Mouse (Mus musculus) neural tube, embryonic 14.5 days (tissue): ENCODE measurements around the gene Irak1. TPM values are rescaled to one million over a fixed set of nuclear protein-coding genes. Genes with fewer than 3 reads are reported as not detected.

ENCODE experiments used
- ATAC-seq: fragments of 200-750 bp; cut with Nextera tagmentation; 2 replicates; pipeline ENCODE4 v1.8.0; 2017; ENCODE audit warnings: low read depth, mild to moderate bottlenecking, moderate TSS enrichment, moderate library complexity
- H3K27ac ChIP-seq: fragments of 300-500 bp; sonication (generic); 2 replicates; pipeline ENCODE4 v1.5.1; 2014; ENCODE audit warnings: low read depth, mild to moderate bottlenecking, control low read depth, low read length, moderate library complexity, mixed read lengths
- H3K27me3 ChIP-seq: fragments of 300-500 bp; sonication (generic); 2 replicates; pipeline ENCODE4 v1.6.1; 2014; ENCODE audit warnings: low read length; ENCODE audit not compliant: control insufficient read depth, insufficient read depth
- H3K36me3 ChIP-seq: fragments of 300-500 bp; sonication (generic); 2 replicates; pipeline ENCODE4 v1.6.1; 2014; ENCODE audit warnings: low read length, mixed read lengths; ENCODE audit not compliant: control insufficient read depth, insufficient read depth
- H3K4me1 ChIP-seq: fragments of 300-500 bp; sonication (generic); 2 replicates; pipeline ENCODE4 v1.6.1; 2014; ENCODE audit warnings: low read length; ENCODE audit not compliant: control insufficient read depth, insufficient read depth
- H3K4me2 ChIP-seq: fragments of 300-500 bp; sonication (generic); 2 replicates; pipeline ENCODE4 v1.6.1; 2014; ENCODE audit warnings: mild to moderate bottlenecking, low read depth, low read length, control low read depth
- H3K4me3 ChIP-seq: fragments of 300-500 bp; sonication (generic); 2 replicates; pipeline ENCODE4 v1.5.1; 2014; ENCODE audit warnings: low read depth, low read length, control low read depth, mixed read lengths
- H3K9ac ChIP-seq: fragments of 300-500 bp; sonication (generic); replicated peaks from 2 replicates; pipeline ENCODE4 v1.6.1; 2014; ENCODE audit warnings: low read depth, mild to moderate bottlenecking, control low read depth, low read length, mixed read lengths
- H3K9me3 ChIP-seq: fragments of 300-500 bp; sonication (generic); 2 replicates; pipeline ENCODE4 v1.6.1; 2016; ENCODE audit warnings: low read length; ENCODE audit not compliant: control insufficient read depth
- WGBS: fragments of 180-500 bp; shearing (Covaris S2); extraction: QIAGEN DNeasy Blood & Tissue Kit; methylation state at CpG from one replicate; pipeline ENCODE4 v1.1.7; 2014; 5-methylcytosine and 5-hydroxymethylcytosine counted together
- microRNA counts: library from miRNA; unstranded; fragments of <30 nt; microRNA quantifications from one replicate; lab custom pipeline; 2016
- microRNA-seq: library from miRNA; unstranded; fragments of <30 nt; microRNA quantifications from one replicate; pipeline ENCODE4, GENCODE M21; 2016
- polyA plus RNA-seq: library from polyadenylated mRNA; unstranded; fragments of >200 nt; fragmentation: Nextera tagmentation; extraction: Ambion mirVana; gene quantifications from 2 replicates; pipeline ENCODE4 v1.2.1, GENCODE M21; 2014

Irak1 gene
- polyA plus RNA-seq, 1 experiment from 2014 or later: 31.3 TPM

DNA sequence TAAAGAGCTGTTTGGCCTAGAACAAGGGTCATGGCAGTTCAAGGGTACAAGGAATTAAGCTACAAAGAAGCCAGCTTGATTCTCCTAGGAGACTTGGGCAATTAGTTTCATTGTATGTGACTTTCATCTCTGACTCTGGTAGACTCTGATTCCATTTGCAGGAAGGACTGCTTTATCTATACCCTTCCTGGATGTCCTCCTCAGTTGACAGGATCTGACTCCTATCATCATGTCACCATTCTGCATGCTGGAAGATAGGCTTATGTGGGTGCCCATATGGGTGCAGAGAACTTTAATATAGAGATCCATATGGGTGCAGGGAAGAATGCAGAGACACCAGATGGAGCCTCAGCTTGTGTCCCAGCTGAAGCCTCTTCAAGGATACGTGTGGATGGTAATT, 54.6 kb downstream of the Irak1 start:
- no peak overlapping the region for H3K9ac ChIP-seq
- no peak overlapping the region for H3K27ac ChIP-seq
- ATAC-seq: no peak
- H3K36me3 ChIP-seq: no peaks in the 10 kb centered on the region
- 86% methylated on average over 1 of the region's 1 CpGs for WGBS
- no peaks in the 10 kb centered on the region for H3K27me3 ChIP-seq
- H3K4me3 ChIP-seq: no peak overlapping the region
- 0 out of 2 replicates have a peak, but pooled peaks cover 3% of the 10 kb centered on the region for H3K4me1 ChIP-seq
- H3K9me3 ChIP-seq: no peaks in the 10 kb centered on the region
- H3K4me2 ChIP-seq: no peak overlapping the region

DNA sequence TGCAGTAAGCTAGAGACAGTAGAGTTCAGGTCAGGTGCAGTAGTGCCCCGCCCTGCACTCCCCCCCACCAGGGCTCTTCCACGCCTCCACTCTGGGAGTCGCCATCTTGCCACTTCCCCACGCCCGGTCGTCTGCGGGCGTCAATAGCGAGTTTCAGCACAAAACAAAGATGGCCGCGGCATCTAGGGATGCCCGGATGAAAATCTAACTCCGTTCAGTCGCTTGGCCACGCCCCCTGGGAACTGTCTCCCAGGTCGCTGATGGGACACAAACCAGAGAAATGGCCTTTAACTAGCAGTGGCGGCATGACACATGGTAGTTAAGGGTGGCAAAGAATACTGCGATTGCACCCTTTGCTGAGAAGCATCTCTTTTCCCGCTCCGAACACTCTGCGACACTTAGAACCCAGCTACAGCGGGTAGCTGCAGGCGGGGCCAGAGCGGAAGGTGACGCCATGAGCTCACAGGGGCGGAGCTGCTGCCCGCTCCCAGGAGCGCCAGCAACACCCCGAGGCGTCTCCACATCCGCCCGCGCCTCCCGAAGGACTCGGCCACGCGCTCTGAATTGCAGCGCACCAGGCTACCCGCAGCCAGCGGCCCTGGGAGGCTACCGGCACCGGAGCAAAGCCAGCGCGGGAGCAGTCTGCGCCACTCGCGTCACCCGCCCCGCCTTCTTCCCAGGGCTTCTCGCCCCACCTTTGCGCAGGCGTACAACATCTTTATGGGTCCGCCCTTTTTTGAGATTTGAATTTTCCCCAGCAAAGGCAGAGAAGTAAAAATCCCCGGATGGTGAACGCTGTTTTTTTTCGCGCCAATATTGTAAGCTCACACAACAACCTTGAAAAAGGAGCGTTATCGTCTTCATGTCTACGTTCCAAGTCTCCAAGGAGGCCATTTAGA, 56.3 kb downstream of the Irak1 start:
- peaks cover 9% of the 10 kb centered on the region; the same call in 1 of the 2 replicates for H3K4me1 ChIP-seq
- whole genome bisulfite sequencing: 9% methylated on average over 55 of the region's 60 CpGs
- peak overlapping the region; percentile 93 for H3K27ac ChIP-seq
- no peaks in the 10 kb centered on the region for H3K27me3 ChIP-seq
- peak overlapping the region; percentile 69 for H3K9ac ChIP-seq
- H3K9me3 ChIP-seq: no peaks in the 10 kb centered on the region
- ATAC-seq: peak; percentile 86
- no peaks in the 10 kb centered on the region for H3K36me3 ChIP-seq
- H3K4me3 ChIP-seq: peak overlapping the region; percentile 55
- H3K4me2 ChIP-seq: peak overlapping the region; percentile 49

DNA sequence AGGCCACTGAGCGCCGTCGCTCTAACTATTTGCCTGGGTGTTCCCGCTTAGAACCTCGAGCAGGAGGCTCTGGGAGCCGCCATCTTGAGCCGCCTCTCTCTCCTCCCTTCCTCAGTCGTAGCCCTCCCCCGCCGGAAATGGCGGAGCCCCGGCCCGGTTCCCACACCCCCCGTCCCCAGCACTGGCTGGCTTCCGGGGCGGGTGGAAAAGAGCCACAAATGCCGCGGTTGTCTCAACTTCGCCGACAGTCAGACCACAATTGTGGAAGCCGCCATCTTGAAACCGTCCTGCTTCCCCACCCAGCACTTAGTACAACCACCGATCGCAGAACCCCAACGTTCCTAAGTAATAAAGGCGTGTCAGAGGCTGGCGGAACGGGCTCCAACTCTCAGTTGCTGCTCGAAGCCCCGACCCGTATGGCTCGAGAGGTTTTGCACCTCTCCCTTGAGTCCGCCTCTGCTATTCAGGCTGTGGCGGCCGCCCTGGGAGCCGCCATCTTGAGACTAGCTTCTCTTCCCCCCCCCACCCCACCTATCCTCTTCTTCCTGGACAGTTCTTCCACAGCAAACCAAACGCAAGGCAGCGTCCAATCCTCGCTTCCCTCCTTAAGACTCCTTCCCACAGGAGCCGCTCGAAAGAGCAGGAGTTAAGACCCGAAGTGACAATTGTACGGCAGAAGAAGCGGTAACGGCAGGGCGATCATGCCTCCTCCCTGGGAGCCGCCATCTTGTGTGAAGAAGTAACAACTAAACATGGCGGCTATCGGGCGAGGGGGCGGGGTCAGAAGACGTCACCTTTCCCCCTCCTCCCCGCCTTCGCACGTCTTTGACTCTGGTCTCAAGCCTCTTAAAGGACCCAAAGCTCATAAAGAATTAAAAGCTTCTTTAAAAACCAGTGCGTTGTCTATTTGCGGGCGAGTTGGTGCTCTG, 57.2 kb downstream of the Irak1 start, which contains the start of gene Hcfc1:
Hcfc1 (minus strand) TSS at position 110 of the 929 bp plus-strand sequence.
- H3K4me3 ChIP-seq: peak within 1 kb of the TSS; percentile 55
- H3K27ac ChIP-seq: peak within 1 kb of the TSS; percentile 93
- ATAC-seq: peak; percentile 75
- no peaks in the 10 kb centered on the region for H3K36me3 ChIP-seq
- peak within 1 kb of the TSS; percentile 69 for H3K9ac ChIP-seq
- no peaks in the 10 kb centered on the region for H3K9me3 ChIP-seq
- no peaks in the 10 kb centered on the region for H3K27me3 ChIP-seq
- H3K4me2 ChIP-seq: peak within 1 kb of the TSS; percentile 71
- H3K4me1 ChIP-seq: peaks cover 9% of the 10 kb centered on the region; the same call in 1 of the 2 replicates
- WGBS: 22% methylated on average over 52 of the region's 58 CpGs

DNA sequence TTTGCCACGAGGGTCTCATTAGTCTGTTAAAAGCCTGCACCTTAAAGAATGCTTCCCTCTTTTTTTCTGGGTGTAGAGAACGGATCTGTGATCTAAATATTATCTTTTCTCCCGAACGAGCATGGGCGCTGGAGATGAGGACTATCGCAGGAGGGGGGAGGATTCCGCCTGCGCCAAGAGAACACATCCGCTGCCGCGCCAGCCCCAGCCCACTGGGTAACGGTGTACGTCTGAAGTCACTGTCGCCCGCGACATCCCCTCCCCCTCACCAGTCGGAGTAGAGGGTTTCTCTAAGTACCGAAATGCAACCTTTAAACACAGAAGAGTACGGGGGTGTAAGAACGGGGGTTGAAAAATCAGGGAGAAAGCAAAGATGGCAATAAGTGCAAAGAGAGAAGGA, 58.4 kb downstream of the Irak1 start:
- H3K27me3 ChIP-seq: no peaks in the 10 kb centered on the region
- H3K27ac ChIP-seq: peak overlapping the region; percentile 93
- ATAC-seq: no peak
- peaks cover 9% of the 10 kb centered on the region; the same call in 1 of the 2 replicates for H3K4me1 ChIP-seq
- WGBS: 18% methylated on average over 18 of the region's 20 CpGs
- H3K36me3 ChIP-seq: no peaks in the 10 kb centered on the region
- H3K4me3 ChIP-seq: peak overlapping the region; percentile 55
- peak overlapping the region; percentile 69 for H3K9ac ChIP-seq
- no peaks in the 10 kb centered on the region for H3K9me3 ChIP-seq
- H3K4me2 ChIP-seq: peak overlapping the region; percentile 71

DNA sequence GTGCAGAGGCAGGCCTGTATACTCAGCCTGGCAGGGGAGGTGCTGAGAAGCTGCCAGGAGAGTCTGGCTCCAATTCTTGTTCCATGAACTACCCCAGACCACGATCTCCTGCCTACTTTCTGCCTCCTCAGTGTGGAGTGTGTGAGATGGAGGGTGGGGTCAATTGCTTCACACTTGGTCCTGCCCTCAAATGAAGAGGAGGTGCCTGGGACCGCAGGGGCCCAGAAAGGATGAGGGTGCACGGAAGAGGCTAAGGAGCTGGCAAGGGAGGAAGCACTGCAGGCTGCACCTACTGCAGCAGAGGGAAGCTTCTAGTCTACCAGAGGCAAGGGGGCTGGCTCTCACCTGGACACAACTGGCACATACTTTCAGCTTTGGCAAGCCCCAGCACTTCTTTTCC, 59.4 kb downstream of the Irak1 start:
- Histone ChIP-seq H3K27ac (no peak overlapping the region), H3K27me3 (no peaks in the 10 kb centered on the region), H3K9me3 (no peaks in the 10 kb centered on the region), H3K4me2 (peak overlapping the region; percentile 71), H3K9ac (peak overlapping the region; percentile 21; the same call in 1 of the 2 replicates), H3K4me1 (peaks cover 9% of the 10 kb centered on the region; the same call in 1 of the 2 replicates), H3K4me3 (peak overlapping the region; percentile 55), H3K36me3 (0 out of 2 replicates have a peak, but pooled peaks cover under 1% of the 10 kb centered on the region)
- ATAC-seq: no peak
- 49% methylated on average over 3 of the region's 3 CpGs for WGBS

MicroRNA genes within 50 kb of the gene (microRNA counts, 519-probe panel; counts per million panel counts)
- not detected for microRNA mmu-miR-718 (lab: Ali Mortazavi, UCI)

Small RNA genes lying within 50 kb of the gene (microRNA-seq; reads per million reads assigned to microRNA genes)
- gene Mir5132 (0.85 reads per million), gene Mir718 (not detected)

Other genes starting within 250 kb of the Irak1 start
- gene Srpk3, start 249.5 kb downstream of the Irak1 start, polyA plus RNA-seq: 1.2 and 2.4 TPM in 2 replicates
- 264 and 309 TPM in 2 replicates for gene Idh3g, start 237.0 kb downstream of the Irak1 start, polyA plus RNA-seq
- gene Ssr4, start 236.9 kb downstream of the Irak1 start, polyA plus RNA-seq: 169 and 171 TPM in 2 replicates
- gene Pdzd4, start 198.9 kb downstream of the Irak1 start, polyA plus RNA-seq: 5.4 and 6.5 TPM in 2 replicates
- 0.09 TPM in 1 of 2 replicates, not detected in the other for gene Avpr2, start 131.8 kb downstream of the Irak1 start, polyA plus RNA-seq
- 107 and 136 TPM in 2 replicates for gene L1cam, start 127.8 kb downstream of the Irak1 start, polyA plus RNA-seq
- gene Arhgap4, start 102.0 kb downstream of the Irak1 start, polyA plus RNA-seq: 3.3 and 3.8 TPM in 2 replicates
- 94.5 and 106 TPM in 2 replicates for gene Naa10, start 102.0 kb downstream of the Irak1 start, polyA plus RNA-seq
- gene Renbp, start 93.1 kb downstream of the Irak1 start, polyA plus RNA-seq: 6.5 and 7.9 TPM in 2 replicates
- gene Hcfc1, start 57.6 kb downstream of the Irak1 start, polyA plus RNA-seq: 59.6 and 63.5 TPM in 2 replicates
- gene Opn1mw, start 103.5 kb upstream of the Irak1 start, polyA plus RNA-seq: not detected in 2 replicates
- 16.3 and 16.4 TPM in 2 replicates for gene Mecp2, start 111.4 kb upstream of the Irak1 start, polyA plus RNA-seq
- gene Tex28, start 143.9 kb upstream of the Irak1 start, polyA plus RNA-seq: not detected in 2 replicates
- 0.10 and 0.16 TPM in 2 replicates for gene Tktl1, start 153.3 kb upstream of the Irak1 start, polyA plus RNA-seq
- gene Flna, start 225.9 kb upstream of the Irak1 start, polyA plus RNA-seq: 63.0 and 121 TPM in 2 replicates
- gene Emd, start 230.8 kb upstream of the Irak1 start, polyA plus RNA-seq: 12.6 and 17.0 TPM in 2 replicates
- gene Rpl10, start 246.9 kb upstream of the Irak1 start, polyA plus RNA-seq: 476 and 568 TPM in 2 replicates